Mouse (Mus musculus): Measurements from ENCODE around the gene Ppil4.

GRCm38 (mm10) chr10:7839551-7840352 is 47.1 kb downstream of the Ppil4 start:
- TF ChIP-seq CTCF (conservative IDR thresholded peaks at IDR 0.05; ENCODE audit: low read length) (no peak), POU5F1 (IDR thresholded peaks at IDR 0.05; ENCODE audit: borderline replicate concordance, low read length) (no peak), NANOG (IDR thresholded peaks at IDR 0.05; ENCODE audit: borderline replicate concordance, low read length) (no peak)

Data from E14TG2a.4 (cell line).